ENCODE assay signal across 8 mouse cellular contexts in genomic region chr11:114676896-114677530, GRCm38 (mm10). TPM values are rescaled to one million over a fixed set of nuclear protein-coding genes. Genes with fewer than 3 reads are reported as not detected.
DNase-seq lines count a peak whose midpoint lies in the region; ATAC-seq lines count a peak whose summit lies in the region.

No protein-coding gene starts in this region.

- H3K36me3 ChIP-seq in midbrain, embryonic 10.5 days = peaks cover 24% of the 10 kb centered on the region
- peaks cover 10% of the 10 kb centered on the region; the same call in 1 of the 2 replicates for H3K36me3 ChIP-seq in midbrain, embryonic 11.5 days (ENCODE audit: control insufficient read depth, insufficient read depth, low read length)
- H3K36me3 ChIP-seq in limb, embryonic 10.5 days = peaks cover 25% of the 10 kb centered on the region
- peaks cover 21% of the 10 kb centered on the region for H3K36me3 ChIP-seq in stomach, embryonic 15.5 days

- H3K4me2 ChIP-seq in midbrain, embryonic 11.5 days = no peak overlapping the region; the same call in 1 of the 2 replicates
- peak overlapping the region; percentile 86 for H3K4me2 ChIP-seq in stomach, embryonic 15.5 days

- peak; percentile 33 for DNase-seq in cerebellum, adult 11 months
- no peak for DNase-seq in cerebellum, adult 18-20 months
- no peak for DNase-seq in midbrain, embryonic 10.5 days (ENCODE audit: low spot score)
- DNase-seq in midbrain, embryonic 11.5 days (ENCODE audit: low spot score, missing footprints) = no peak
- DNase-seq in limb, embryonic 10.5 days (ENCODE audit: low spot score) = no peak
- no peak for DNase-seq in retina, embryonic 14.5 days (ENCODE audit: low spot score)
- DNase-seq in layer of hippocampus, postnatal 14 days (ENCODE audit: low spot score in 2 of 2) = no peak

- H3K4me3 ChIP-seq in midbrain, embryonic 10.5 days = peak overlapping the region; percentile 70
- no peak overlapping the region for H3K4me3 ChIP-seq in midbrain, embryonic 11.5 days (ENCODE audit: low read depth, low read length)
- peak overlapping the region; percentile 70 for H3K4me3 ChIP-seq in limb, embryonic 10.5 days
- peak overlapping the region; percentile 59 for H3K4me3 ChIP-seq in stomach, embryonic 15.5 days (replicated peaks)

- H3K4me1 ChIP-seq in midbrain, embryonic 10.5 days = peaks cover 48% of the 10 kb centered on the region
- H3K4me1 ChIP-seq in midbrain, embryonic 11.5 days (ENCODE audit: control insufficient read depth, insufficient read depth, low read length) = peaks cover 11% of the 10 kb centered on the region
- H3K4me1 ChIP-seq in limb, embryonic 10.5 days = peaks cover 56% of the 10 kb centered on the region
- H3K4me1 ChIP-seq in stomach, embryonic 15.5 days = peaks cover 24% of the 10 kb centered on the region

- H3K27me3 ChIP-seq in midbrain, embryonic 10.5 days (ENCODE audit: low read depth, poor library complexity, severe bottlenecking) = peaks cover 19% of the 10 kb centered on the region
- H3K27me3 ChIP-seq in midbrain, embryonic 11.5 days (ENCODE audit: control insufficient read depth, insufficient read depth, low read length) = peaks cover 2% of the 10 kb centered on the region; the same call in 1 of the 2 replicates
- H3K27me3 ChIP-seq in limb, embryonic 10.5 days (ENCODE audit: low read depth, poor library complexity, severe bottlenecking) = peaks cover 13% of the 10 kb centered on the region
- H3K27me3 ChIP-seq in stomach, embryonic 15.5 days (replicated peaks) = no peaks in the 10 kb centered on the region

- H3K27ac ChIP-seq in midbrain, embryonic 10.5 days (replicated peaks) = no peak overlapping the region
- H3K27ac ChIP-seq in midbrain, embryonic 11.5 days (ENCODE audit: low read depth, low read length) = no peak overlapping the region
- H3K27ac ChIP-seq in limb, embryonic 10.5 days = peak overlapping the region; percentile 83; the same call in 1 of the 2 replicates
- no peak overlapping the region for H3K27ac ChIP-seq in stomach, embryonic 15.5 days

- no peak overlapping the region for H3K9ac ChIP-seq in midbrain, embryonic 11.5 days (ENCODE audit: low read length)
- no peak overlapping the region for H3K9ac ChIP-seq in stomach, embryonic 15.5 days

- H3K9me3 ChIP-seq in midbrain, embryonic 10.5 days (replicated peaks) = no peaks in the 10 kb centered on the region
- no peaks in the 10 kb centered on the region for H3K9me3 ChIP-seq in midbrain, embryonic 11.5 days (ENCODE audit: control insufficient read depth, low read length)
- H3K9me3 ChIP-seq in limb, embryonic 10.5 days (replicated peaks) = no peaks in the 10 kb centered on the region
- no peaks in the 10 kb centered on the region for H3K9me3 ChIP-seq in stomach, embryonic 15.5 days

- ATAC-seq in midbrain, embryonic 11.5 days (ENCODE audit: low FRiP score) = no peak
- ATAC-seq in stomach, embryonic 15.5 days (ENCODE audit: insufficient read depth, low FRiP score, low read depth) = no peak

- 49% methylated on average over 9 of the region's 9 CpGs for WGBS in midbrain, embryonic 10.5 days
- 49% methylated on average over 9 of the region's 9 CpGs for WGBS in midbrain, embryonic 11.5 days
- 46% methylated on average over 9 of the region's 9 CpGs for WGBS in limb, embryonic 10.5 days
- 49% methylated on average over 9 of the region's 9 CpGs for WGBS in stomach, embryonic 15.5 days

RNA-seq across cellular contexts. Expression of gene Ttyh2, which starts 1.8 kb away (rescaled TPM):
- polyA plus RNA-seq in midbrain, embryonic 10.5 days (2016; fragmentation: Nextera tagmentation; extraction: Ambion mirVana) = 9.6 and 12.6 TPM in 2 replicates
- polyA plus RNA-seq in midbrain, embryonic 11.5 days (2014; fragmentation: Nextera tagmentation; extraction: Ambion mirVana) = 11.0 and 11.4 TPM in 2 replicates
- 8.6 and 9.2 TPM in 2 replicates for polyA plus RNA-seq in limb, embryonic 10.5 days (2016; fragmentation: Nextera tagmentation; extraction: Ambion mirVana)
- 15.5 and 17.9 TPM in 2 replicates for polyA plus RNA-seq in stomach, embryonic 15.5 days (2015; fragmentation: Nextera tagmentation; extraction: Ambion mirVana)
- total RNA-seq in layer of hippocampus, postnatal 14 days (2021) = 10 to 100 TPM; 26.0 to 30.1 TPM

RNA-seq across cellular contexts. Expression of gene Rpl38, which starts 8.7 kb away (rescaled TPM):
- 851 and 1,060 TPM in 2 replicates for polyA plus RNA-seq in midbrain, embryonic 10.5 days (2016; fragmentation: Nextera tagmentation; extraction: Ambion mirVana)
- polyA plus RNA-seq in midbrain, embryonic 11.5 days (2014; fragmentation: Nextera tagmentation; extraction: Ambion mirVana) = 839 and 977 TPM in 2 replicates
- polyA plus RNA-seq in limb, embryonic 10.5 days (2016; fragmentation: Nextera tagmentation; extraction: Ambion mirVana) = 966 and 1,201 TPM in 2 replicates
- polyA plus RNA-seq in stomach, embryonic 15.5 days (2015; fragmentation: Nextera tagmentation; extraction: Ambion mirVana) = 920 and 985 TPM in 2 replicates
- 100 to 1,000 TPM; 800 to 850 TPM for total RNA-seq in layer of hippocampus, postnatal 14 days (2021)

RNA-seq across cellular contexts. Expression of gene Dnaic2, which starts 50.2 kb away (rescaled TPM):
- 2.1 and 2.2 TPM in 2 replicates for polyA plus RNA-seq in midbrain, embryonic 10.5 days (2016; fragmentation: Nextera tagmentation; extraction: Ambion mirVana)
- 1.2 and 1.3 TPM in 2 replicates for polyA plus RNA-seq in midbrain, embryonic 11.5 days (2014; fragmentation: Nextera tagmentation; extraction: Ambion mirVana)
- polyA plus RNA-seq in limb, embryonic 10.5 days (2016; fragmentation: Nextera tagmentation; extraction: Ambion mirVana) = 0.13 and 0.39 TPM in 2 replicates
- 0.54 and 0.62 TPM in 2 replicates for polyA plus RNA-seq in stomach, embryonic 15.5 days (2015; fragmentation: Nextera tagmentation; extraction: Ambion mirVana)
- 1 to 10 TPM; 1.6 to 3.5 TPM for total RNA-seq in layer of hippocampus, postnatal 14 days (2021)
